Mouse (Mus musculus) embryonic facial prominence, embryonic 12.5 days (tissue): ENCODE data around the gene Dusp12. TPM values are rescaled to one million over a fixed set of nuclear protein-coding genes. Genes with fewer than 3 reads are reported as not detected.

Experiments used
- ATAC-seq: fragments of 200-750 bp; cut with Nextera tagmentation; 2 replicates; pipeline ENCODE4 v1.8.0; 2017; ENCODE audit not compliant: insufficient number of reproducible peaks, insufficient read depth, low FRiP score, low TSS enrichment
- H3K27ac ChIP-seq: fragments of 300-500 bp; sonication (generic); 2 replicates; pipeline ENCODE4 v1.5.1; 2016; ENCODE audit warnings: mild to moderate bottlenecking
- H3K27me3 ChIP-seq: fragments of 300-500 bp; sonication (generic); 2 replicates; pipeline ENCODE4 v1.6.1; 2016; ENCODE audit warnings: mild to moderate bottlenecking, moderate library complexity
- H3K36me3 ChIP-seq: fragments of 300-500 bp; sonication (generic); 2 replicates; pipeline ENCODE4 v1.6.1; 2016; ENCODE audit warnings: mild to moderate bottlenecking
- H3K4me1 ChIP-seq: fragments of 300-500 bp; sonication (generic); 2 replicates; pipeline ENCODE4 v1.6.1; 2016
- H3K4me2 ChIP-seq: fragments of 300-500 bp; sonication (generic); replicated peaks from 2 replicates; pipeline ENCODE4 v1.6.1; 2016; ENCODE audit warnings: mild to moderate bottlenecking, moderate library complexity
- H3K4me3 ChIP-seq: fragments of 300-500 bp; sonication (generic); 2 replicates; pipeline ENCODE4 v1.5.1; 2016; ENCODE audit warnings: mild to moderate bottlenecking
- H3K9ac ChIP-seq: fragments of 300-500 bp; sonication (generic); 2 replicates; pipeline ENCODE4 v1.6.1; 2016; ENCODE audit warnings: mild to moderate bottlenecking, moderate library complexity
- H3K9me3 ChIP-seq: fragments of 300-500 bp; sonication (generic); 2 replicates; pipeline ENCODE4 v1.6.1; 2016; ENCODE audit warnings: mild to moderate bottlenecking, moderate library complexity
- WGBS: fragments of 180-500 bp; shearing (Covaris S2); methylation state at CpG from one replicate; pipeline ENCODE4 v1.1.7; 2016; 5-methylcytosine and 5-hydroxymethylcytosine counted together
- polyA plus RNA-seq: library from polyadenylated mRNA; unstranded; fragments of >200 nt; fragmentation: Nextera tagmentation; extraction: Ambion mirVana; gene quantifications from 2 replicates; pipeline ENCODE4 v1.2.1, GENCODE M21; 2016

The Dusp12 gene
- polyA plus RNA-seq, 1 experiment from 2014 or later, result 44.9 TPM

GRCm38 (mm10) chr1:170894603-170895602 lies 9.6 kb upstream of the Dusp12 start:
- Histone ChIP-seq H3K4me3 (no peak overlapping the region), H3K27ac (no peak overlapping the region), H3K4me2 (no peak overlapping the region), H3K27me3 (no peaks in the 10 kb centered on the region), H3K9me3 (no peaks in the 10 kb centered on the region), H3K4me1 (no peaks in the 10 kb centered on the region), H3K36me3 (no peaks in the 10 kb centered on the region), H3K9ac (no peak overlapping the region)
- WGBS, result 58% methylated on average over 9 of the region's 9 CpGs
- no peak for ATAC-seq

GRCm38 (mm10) chr1:170892279-170892678 lies 6.9 kb upstream of the Dusp12 start:
- Histone ChIP-seq H3K27ac (no peak overlapping the region), H3K4me1 (no peaks in the 10 kb centered on the region), H3K4me3 (no peak overlapping the region), H3K9ac (no peak overlapping the region), H3K36me3 (no peaks in the 10 kb centered on the region), H3K27me3 (no peaks in the 10 kb centered on the region), H3K9me3 (no peaks in the 10 kb centered on the region), H3K4me2 (no peak overlapping the region)
- WGBS, result 68% methylated on average over 1 of the region's 1 CpGs
- no peak for ATAC-seq

- Histone ChIP-seq H3K9ac (no peak overlapping the region), H3K27me3 (no peaks in the 10 kb centered on the region), H3K4me1 (no peaks in the 10 kb centered on the region), H3K4me2 (no peak overlapping the region), H3K36me3 (no peaks in the 10 kb centered on the region), H3K27ac (no peak overlapping the region), H3K4me3 (no peak overlapping the region), H3K9me3 (no peaks in the 10 kb centered on the region)
- WGBS, result 62% methylated on average over 2 of the region's 2 CpGs
- ATAC-seq, result no peak
Measured at GRCm38 (mm10) chr1:170891646-170892045, 6.3 kb upstream of the Dusp12 start.

GRCm38 (mm10) chr1:170889310-170889709 lies 4.0 kb upstream of the Dusp12 start:
- no peak for ATAC-seq
- Histone ChIP-seq H3K9ac (no peak overlapping the region), H3K9me3 (no peaks in the 10 kb centered on the region), H3K4me1 (peaks cover 2% of the 10 kb centered on the region), H3K4me2 (no peak overlapping the region), H3K4me3 (no peak overlapping the region), H3K36me3 (no peaks in the 10 kb centered on the region), H3K27me3 (no peaks in the 10 kb centered on the region), H3K27ac (no peak overlapping the region)
- 73% methylated on average over 4 of the region's 4 CpGs for WGBS

GRCm38 (mm10) chr1:170886044-170886458 lies 711 bp upstream of the Dusp12 start:
- H3K9ac ChIP-seq, result no peak overlapping the region
- no peak for ATAC-seq
- no peak overlapping the region for H3K27ac ChIP-seq
- no peaks in the 10 kb centered on the region for H3K27me3 ChIP-seq
- H3K4me2 ChIP-seq, result no peak overlapping the region
- 50% methylated on average over 6 of the region's 6 CpGs for WGBS
- peaks cover 8% of the 10 kb centered on the region for H3K36me3 ChIP-seq
- H3K9me3 ChIP-seq, result no peaks in the 10 kb centered on the region
- peaks cover 8% of the 10 kb centered on the region for H3K4me1 ChIP-seq
- no peak overlapping the region for H3K4me3 ChIP-seq

- no peak overlapping the region for H3K27ac ChIP-seq
Measured at GRCm38 (mm10) chr1:170884390-170884789, 950 bp downstream of the Dusp12 start.

GRCm38 (mm10) chr1:170882915-170883485 lies 2.3 kb downstream of the Dusp12 start:
- ATAC-seq, result no peak
- WGBS, result 90% methylated on average over 5 of the region's 5 CpGs
- Histone ChIP-seq H3K27me3 (no peaks in the 10 kb centered on the region), H3K9ac (no peak overlapping the region), H3K27ac (no peak overlapping the region), H3K4me2 (no peak overlapping the region), H3K4me3 (no peak overlapping the region), H3K4me1 (peaks cover 8% of the 10 kb centered on the region), H3K36me3 (peaks cover 26% of the 10 kb centered on the region), H3K9me3 (no peaks in the 10 kb centered on the region)

More at GRCm38 (mm10) chr1:170884390-170884789, 950 bp downstream of the Dusp12 start:
- no peaks in the 10 kb centered on the region for H3K27me3 ChIP-seq
- H3K4me2 ChIP-seq, result peak overlapping the region; percentile 60
- no peak for ATAC-seq
- peaks cover 8% of the 10 kb centered on the region for H3K4me1 ChIP-seq
- peak overlapping the region; percentile 87 for H3K9ac ChIP-seq
- H3K36me3 ChIP-seq, result peaks cover 21% of the 10 kb centered on the region
- 23% methylated on average over 8 of the region's 8 CpGs for WGBS
- H3K9me3 ChIP-seq, result no peaks in the 10 kb centered on the region
- peak overlapping the region; percentile 89 for H3K4me3 ChIP-seq

- Histone ChIP-seq H3K4me3 (no peak overlapping the region), H3K4me2 (no peak overlapping the region), H3K4me1 (no peaks in the 10 kb centered on the region), H3K36me3 (peaks cover 56% of the 10 kb centered on the region), H3K27me3 (no peaks in the 10 kb centered on the region), H3K9me3 (no peaks in the 10 kb centered on the region), H3K27ac (no peak overlapping the region), H3K9ac (no peak overlapping the region)
- WGBS, result 96% methylated on average over 5 of the region's 5 CpGs
- ATAC-seq, result no peak
Measured at GRCm38 (mm10) chr1:170876906-170877305, 8.4 kb downstream of the Dusp12 start.

GRCm38 (mm10) chr1:170875676-170876075 lies 9.7 kb downstream of the Dusp12 start:
- H3K36me3 ChIP-seq, result peaks cover 49% of the 10 kb centered on the region
- 88% methylated on average over 3 of the region's 3 CpGs for WGBS
- H3K4me3 ChIP-seq, result no peak overlapping the region

GRCm38 (mm10) chr1:170871961-170872360 lies 13.4 kb downstream of the Dusp12 start:
- Histone ChIP-seq H3K36me3 (peaks cover 32% of the 10 kb centered on the region), H3K27ac (no peak overlapping the region), H3K4me1 (peaks cover 2% of the 10 kb centered on the region; the same call in 1 of the 2 replicates), H3K27me3 (no peaks in the 10 kb centered on the region), H3K9me3 (no peaks in the 10 kb centered on the region), H3K4me3 (no peak overlapping the region), H3K4me2 (no peak overlapping the region), H3K9ac (no peak overlapping the region)
- WGBS, result 90% methylated on average over 2 of the region's 2 CpGs
- no peak for ATAC-seq

More at GRCm38 (mm10) chr1:170875676-170876075, 9.7 kb downstream of the Dusp12 start:
- no peak overlapping the region for H3K4me2 ChIP-seq
- ATAC-seq, result no peak
- H3K27me3 ChIP-seq, result no peaks in the 10 kb centered on the region
- H3K9ac ChIP-seq, result no peak overlapping the region
- H3K27ac ChIP-seq, result no peak overlapping the region
- no peaks in the 10 kb centered on the region for H3K9me3 ChIP-seq
- no peaks in the 10 kb centered on the region for H3K4me1 ChIP-seq

- no peak overlapping the region for H3K27ac ChIP-seq
- no peak overlapping the region for H3K9ac ChIP-seq
- peaks cover 26% of the 10 kb centered on the region for H3K36me3 ChIP-seq
- no peaks in the 10 kb centered on the region for H3K27me3 ChIP-seq
- no peak overlapping the region for H3K4me2 ChIP-seq
- H3K9me3 ChIP-seq, result no peaks in the 10 kb centered on the region
- H3K4me3 ChIP-seq, result no peak overlapping the region
- no peak for ATAC-seq
- peaks cover 6% of the 10 kb centered on the region; the same call in 1 of the 2 replicates for H3K4me1 ChIP-seq
- 87% methylated on average over 6 of the region's 6 CpGs for WGBS
Measured at GRCm38 (mm10) chr1:170871402-170871801, 13.9 kb downstream of the Dusp12 start.

- Histone ChIP-seq H3K4me2 (peak overlapping the region; percentile 84), H3K9ac (peak overlapping the region; percentile 47), H3K27ac (no peak overlapping the region), H3K4me1 (peaks cover 6% of the 10 kb centered on the region; the same call in 1 of the 2 replicates), H3K9me3 (no peaks in the 10 kb centered on the region), H3K36me3 (peaks cover 14% of the 10 kb centered on the region), H3K4me3 (peak overlapping the region; percentile 93), H3K27me3 (no peaks in the 10 kb centered on the region)
- no peak for ATAC-seq
- WGBS, result 16% methylated on average over 14 of the region's 14 CpGs
Measured at GRCm38 (mm10) chr1:170868905-170869283, 16.4 kb downstream of the Dusp12 start.
